Mouse (Mus musculus) heart, postnatal 0 days (tissue): ENCODE measurements around the gene Dtnbp1. TPM values are rescaled to one million over a fixed set of nuclear protein-coding genes. Genes with fewer than 3 reads are reported as not detected.
A peak's percentile ranks its signal among the peaks of the same experiment; 100 is the strongest.

Experiments used
- ATAC-seq: fragments of 200-750 bp; cut with Nextera tagmentation; 2 replicates; pipeline ENCODE4 v1.8.0; 2017; ENCODE audit warnings: low read depth, moderate number of reproducible peaks, moderate library complexity; ENCODE audit not compliant: insufficient read depth
- DNase-seq: peaks from one replicate; pipeline ENCODE4 v3.0.0-alpha.2; 2016; ENCODE audit warnings: low spot score
- H3K27ac ChIP-seq: fragments of 300-500 bp; sonication (generic); 2 replicates; pipeline ENCODE4 v1.5.1; 2014; ENCODE audit warnings: low read depth, mild to moderate bottlenecking
- H3K27me3 ChIP-seq: fragments of 300-500 bp; sonication (generic); 2 replicates; pipeline ENCODE4 v1.6.1; 2014; ENCODE audit warnings: low read length, mixed read lengths; ENCODE audit not compliant: control insufficient read depth, insufficient read depth
- H3K36me3 ChIP-seq: fragments of 300-500 bp; sonication (generic); replicated peaks from 2 replicates; pipeline ENCODE4 v1.6.1; 2014; ENCODE audit warnings: low read length, mixed read lengths; ENCODE audit not compliant: control insufficient read depth, insufficient read depth
- H3K4me1 ChIP-seq: fragments of 300-500 bp; sonication (generic); 2 replicates; pipeline ENCODE4 v1.6.1; 2014; ENCODE audit warnings: antibody characterized with exemption; ENCODE audit not compliant: control insufficient read depth, insufficient read depth
- H3K4me2 ChIP-seq: fragments of 300-500 bp; sonication (generic); 2 replicates; pipeline ENCODE4 v1.6.1; 2014; ENCODE audit warnings: low read depth, mild to moderate bottlenecking, low read length, moderate library complexity
- H3K4me3 ChIP-seq: fragments of 300-500 bp; sonication (generic); 2 replicates; pipeline ENCODE4 v1.5.1; 2014; ENCODE audit warnings: low read depth, low read length
- H3K9ac ChIP-seq: fragments of 300-500 bp; sonication (generic); replicated peaks from 2 replicates; pipeline ENCODE4 v1.6.1; 2014; ENCODE audit warnings: low read depth, low read length, mixed read lengths
- H3K9me3 ChIP-seq: fragments of 300-500 bp; sonication (generic); replicated peaks from 2 replicates; pipeline ENCODE4 v1.6.1; 2016; ENCODE audit warnings: low read length; ENCODE audit not compliant: control insufficient read depth
- CTCF ChIP-seq: IDR thresholded peaks from 2 replicates; pipeline ENCODE4 v1.5.1; 2016; ENCODE audit warnings: antibody characterized with exemption, control low read depth, low read depth
- EP300 ChIP-seq: IDR thresholded peaks from 2 replicates; pipeline ENCODE4 v1.6.1; 2016; ENCODE audit warnings: antibody characterized with exemption, low read depth
- WGBS: fragments of 180-500 bp; shearing (Covaris S2); extraction: QIAGEN DNeasy Blood & Tissue Kit; methylation state at CpG from one replicate; pipeline ENCODE4 v1.1.7; 2014; 5-methylcytosine and 5-hydroxymethylcytosine counted together
- polyA plus RNA-seq: library from polyadenylated mRNA; unstranded; fragments of >200 nt; fragmentation: Nextera tagmentation; extraction: Ambion mirVana; gene quantifications from 2 replicates; pipeline ENCODE4 v1.2.1, GENCODE M21; 2015
- total RNA-seq: library from RNA; depleted of rRNA; stranded (reverse); fragments of >200 nt; gene quantifications from 2 replicates; pipeline ENCODE4 v1.2.3, GENCODE M21; 2014; ENCODE audit warnings: low replicate concordance

Gene Dtnbp1
- total and polyA plus RNA-seq, 2 experiments from 2014 or later = 53.7 to 86.0 TPM

DNA sequence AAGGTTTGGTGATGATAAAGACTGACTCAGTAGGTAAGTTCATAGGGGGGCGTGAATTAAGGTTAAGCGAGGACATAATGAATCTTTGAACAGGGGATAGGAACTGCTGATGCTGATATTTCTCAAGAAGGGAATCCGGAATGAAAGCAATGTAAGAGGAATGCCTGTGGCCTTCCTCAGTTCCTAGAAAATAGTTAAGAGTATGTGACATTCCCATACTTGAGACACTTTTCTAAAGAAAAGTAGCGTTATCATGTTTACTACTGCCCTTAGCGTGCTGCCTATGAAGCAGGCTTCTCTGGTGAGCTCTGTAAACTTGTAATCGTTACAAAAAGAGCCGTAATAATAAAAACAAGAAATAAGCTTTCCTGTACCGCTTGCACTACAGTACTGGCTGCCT lies 44.9 kb downstream of the Dtnbp1 start:
- ATAC-seq (no peak), DNase-seq (no peak)
- H3K4me1 ChIP-seq = 0 out of 2 replicates have a peak, but pooled peaks cover 5% of the 10 kb centered on the region
- TF ChIP-seq CTCF = no peak
- TF ChIP-seq EP300 = no peak
- H3K4me2 ChIP-seq = no peak overlapping the region
- no peak overlapping the region for H3K9ac ChIP-seq
- 91% methylated on average over 8 of the region's 8 CpGs for WGBS
- H3K27me3 ChIP-seq = no peaks in the 10 kb centered on the region
- H3K4me3 ChIP-seq = no peak overlapping the region
- H3K36me3 ChIP-seq = peaks cover 18% of the 10 kb centered on the region
- no peaks in the 10 kb centered on the region for H3K9me3 ChIP-seq
- no peak overlapping the region for H3K27ac ChIP-seq

DNA sequence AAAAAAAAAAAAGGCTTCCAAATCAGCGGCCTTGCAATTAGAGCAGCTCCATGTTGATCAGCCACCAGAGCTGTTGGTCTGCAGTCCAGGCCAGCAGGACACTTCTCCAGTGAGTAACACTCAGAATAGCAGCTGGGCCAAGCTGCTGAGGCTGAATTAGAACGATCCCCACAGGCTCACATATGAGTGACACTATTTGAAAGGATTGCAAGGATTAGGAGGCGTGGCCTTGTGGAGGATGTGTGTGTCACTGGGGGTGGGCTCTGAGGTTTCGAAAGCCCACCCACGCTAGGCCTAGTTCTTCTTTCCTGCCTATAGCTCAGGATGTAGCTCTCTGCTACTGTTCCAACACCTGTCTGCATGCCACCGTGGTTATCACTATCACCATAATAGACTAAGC lies 46.2 kb downstream of the Dtnbp1 start:
- no peak overlapping the region for H3K27ac ChIP-seq
- peaks cover 18% of the 10 kb centered on the region for H3K36me3 ChIP-seq
- no peak for TF ChIP-seq EP300
- TF ChIP-seq CTCF = no peak
- H3K9me3 ChIP-seq = no peaks in the 10 kb centered on the region
- WGBS = 96% methylated on average over 6 of the region's 6 CpGs
- ATAC-seq (no peak), DNase-seq (no peak)
- no peak overlapping the region for H3K9ac ChIP-seq
- 0 out of 2 replicates have a peak, but pooled peaks cover 6% of the 10 kb centered on the region for H3K4me1 ChIP-seq
- no peak overlapping the region for H3K4me3 ChIP-seq
- H3K27me3 ChIP-seq = no peaks in the 10 kb centered on the region
- no peak overlapping the region for H3K4me2 ChIP-seq

- DNase-seq (no peak), ATAC-seq (no peak)
- WGBS = 78% methylated on average over 1 of the region's 1 CpGs
- H3K4me2 ChIP-seq = no peak overlapping the region
- H3K9ac ChIP-seq = no peak overlapping the region
- TF ChIP-seq CTCF (no peak), EP300 (no peak)
- H3K9me3 ChIP-seq = no peaks in the 10 kb centered on the region
- H3K4me3 ChIP-seq = no peak overlapping the region
- H3K36me3 ChIP-seq = peaks cover 18% of the 10 kb centered on the region
- no peak overlapping the region for H3K27ac ChIP-seq
- H3K4me1 ChIP-seq = 0 out of 2 replicates have a peak, but pooled peaks cover 9% of the 10 kb centered on the region
- no peaks in the 10 kb centered on the region for H3K27me3 ChIP-seq
Observed at GRCm38 (mm10) chr13:44954232-44954568, 47.7 kb downstream of the Dtnbp1 start.

- H3K36me3 ChIP-seq = peaks cover 18% of the 10 kb centered on the region
- TF ChIP-seq EP300 (no peak), CTCF (no peak)
- WGBS = 72% methylated on average over 8 of the region's 8 CpGs
Observed at GRCm38 (mm10) chr13:44953546-44954231, 48.3 kb downstream of the Dtnbp1 start.

DNA sequence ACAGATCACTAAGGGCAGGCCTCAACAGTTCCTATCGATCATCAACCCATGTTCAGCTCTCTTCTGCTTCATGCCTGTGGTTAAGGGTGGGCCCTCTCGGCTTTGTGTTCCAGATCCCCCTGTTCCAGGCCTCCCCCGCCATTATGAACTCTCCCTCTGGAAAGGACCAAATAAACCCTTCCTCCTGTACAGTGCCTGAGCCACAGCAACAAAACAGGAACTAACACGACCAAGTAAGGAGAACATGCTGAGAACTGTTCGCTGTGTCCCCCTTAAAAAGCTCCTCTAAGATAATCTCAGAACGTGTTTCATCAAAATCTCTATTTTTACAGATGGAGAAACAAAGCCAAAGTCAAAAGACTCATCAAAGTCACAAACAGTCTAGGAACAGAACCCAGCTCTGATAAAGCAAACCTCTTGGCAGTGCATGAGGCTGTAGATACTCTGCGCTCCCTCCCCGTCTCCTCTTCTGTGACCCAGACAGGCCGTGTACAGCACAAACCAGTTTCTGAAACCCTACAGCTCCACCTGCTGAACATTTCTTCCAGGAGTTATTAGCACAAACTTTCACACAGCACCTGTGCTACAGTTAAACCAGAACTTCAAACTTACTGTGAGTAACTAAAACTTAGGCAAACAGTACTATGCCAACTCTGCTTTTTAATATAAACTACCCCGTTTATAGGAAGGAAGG lies 49.4 kb downstream of the Dtnbp1 start:
- Histone ChIP-seq H3K4me2 (no peak overlapping the region), H3K4me1 (peaks cover 23% of the 10 kb centered on the region; the same call in 1 of the 2 replicates), H3K36me3 (peaks cover 13% of the 10 kb centered on the region), H3K27me3 (no peaks in the 10 kb centered on the region), H3K9me3 (no peaks in the 10 kb centered on the region), H3K27ac (peak overlapping the region; percentile 43; the same call in 1 of the 2 replicates), H3K4me3 (no peak overlapping the region), H3K9ac (no peak overlapping the region)
- DNase-seq = peak; percentile 68
- peak; percentile 84 for ATAC-seq
- TF ChIP-seq EP300 (no peak), CTCF (peak; percentile 58)
- WGBS = 45% methylated on average over 10 of the region's 10 CpGs

More at GRCm38 (mm10) chr13:44953546-44954231, 48.3 kb downstream of the Dtnbp1 start:
- Histone ChIP-seq H3K27me3 (no peaks in the 10 kb centered on the region), H3K4me1 (0 out of 2 replicates have a peak, but pooled peaks cover 12% of the 10 kb centered on the region), H3K9me3 (no peaks in the 10 kb centered on the region), H3K27ac (no peak overlapping the region), H3K9ac (no peak overlapping the region), H3K4me2 (no peak overlapping the region), H3K4me3 (no peak overlapping the region)
- ATAC-seq (no peak), DNase-seq (no peak)
